Mouse (Mus musculus): ENCODE data around the gene Pacsin1. TPM values are rescaled to one million over a fixed set of nuclear protein-coding genes. Genes with fewer than 3 reads are reported as not detected.

The Pacsin1 gene
- polyA plus RNA-seq, 1 experiment from 2014 or later, result 3.5 TPM

Other genes starting within 250 kb of the Pacsin1 start
- 2.5 and 3.6 TPM in 2 replicates for gene Grm4, start 134.1 kb upstream of the Pacsin1 start, polyA plus RNA-seq (2014; fragmentation: Nextera tagmentation; extraction: Ambion mirVana)
- gene Hmga1, start 99.0 kb upstream of the Pacsin1 start, polyA plus RNA-seq (2014; fragmentation: Nextera tagmentation; extraction: Ambion mirVana), result 305 and 319 TPM in 2 replicates
- gene AI413582, start 89.8 kb upstream of the Pacsin1 start, polyA plus RNA-seq (2014; fragmentation: Nextera tagmentation; extraction: Ambion mirVana), result 17.1 and 19.0 TPM in 2 replicates
- 53.3 and 61.2 TPM in 2 replicates for gene Nudt3, start 32.0 kb upstream of the Pacsin1 start, polyA plus RNA-seq (2014; fragmentation: Nextera tagmentation; extraction: Ambion mirVana)
- gene RPS10-NUDT3, start 20.3 kb upstream of the Pacsin1 start, polyA plus RNA-seq (2014; fragmentation: Nextera tagmentation; extraction: Ambion mirVana), result not detected in 2 replicates
- 817 and 827 TPM in 2 replicates for gene Rps10, start 18.8 kb upstream of the Pacsin1 start, polyA plus RNA-seq (2014; fragmentation: Nextera tagmentation; extraction: Ambion mirVana)
- gene Spdef, start 73.4 kb downstream of the Pacsin1 start, polyA plus RNA-seq (2014; fragmentation: Nextera tagmentation; extraction: Ambion mirVana), result 0.17 TPM in 1 of 2 replicates, not detected in the other
- gene D17Wsu92e, start 165.1 kb downstream of the Pacsin1 start, polyA plus RNA-seq (2014; fragmentation: Nextera tagmentation; extraction: Ambion mirVana), result 10.4 and 10.9 TPM in 2 replicates
- 344 and 359 TPM in 2 replicates for gene Snrpc, start 182.6 kb downstream of the Pacsin1 start, polyA plus RNA-seq (2014; fragmentation: Nextera tagmentation; extraction: Ambion mirVana)
- gene Uhrf1bp1, start 200.9 kb downstream of the Pacsin1 start, polyA plus RNA-seq (2014; fragmentation: Nextera tagmentation; extraction: Ambion mirVana), result 4.9 TPM in 2 replicates

All from hindbrain, embryonic 11.5 days (tissue).